Mouse (Mus musculus) midbrain, postnatal 0 days (tissue): ENCODE data around the gene Bbx. TPM values are rescaled to one million over a fixed set of nuclear protein-coding genes. Genes with fewer than 3 reads are reported as not detected.

Experiments
- ATAC-seq: fragments of 200-750 bp; cut with Nextera tagmentation; 2 replicates; pipeline ENCODE4 v1.8.0; 2017; ENCODE audit warnings: moderate number of reproducible peaks, mild to moderate bottlenecking, moderate TSS enrichment, moderate library complexity; ENCODE audit not compliant: low FRiP score
- DNase-seq: peaks from one replicate; pipeline ENCODE4 v3.0.0-alpha.2; 2015; ENCODE audit warnings: low spot score
- H3K27ac ChIP-seq: fragments of 300-500 bp; sonication (generic); 2 replicates; pipeline ENCODE4 v1.5.1; 2014; ENCODE audit warnings: low read depth, mild to moderate bottlenecking, low read length, mixed read lengths
- H3K27me3 ChIP-seq: fragments of 300-500 bp; sonication (generic); 2 replicates; pipeline ENCODE4 v1.6.1; 2014; ENCODE audit warnings: low read length, control low read depth, mixed read lengths; ENCODE audit not compliant: insufficient read depth
- H3K36me3 ChIP-seq: fragments of 300-500 bp; sonication (generic); 2 replicates; pipeline ENCODE4 v1.6.1; 2014; ENCODE audit warnings: low read length, control low read depth, mixed read lengths; ENCODE audit not compliant: insufficient read depth
- H3K4me1 ChIP-seq: fragments of 300-500 bp; sonication (generic); 2 replicates; pipeline ENCODE4 v1.6.1; 2014; ENCODE audit warnings: mild to moderate bottlenecking, control low read depth, antibody characterized with exemption, low read length, mixed read lengths; ENCODE audit not compliant: insufficient read depth
- H3K4me2 ChIP-seq: fragments of 300-500 bp; sonication (generic); 2 replicates; pipeline ENCODE4 v1.6.1; 2014; ENCODE audit warnings: low read depth, mild to moderate bottlenecking, low read length, mixed read lengths; ENCODE audit not compliant: poor library complexity, severe bottlenecking
- H3K4me3 ChIP-seq: fragments of 300-500 bp; sonication (generic); 2 replicates; pipeline ENCODE4 v1.5.1; 2014; ENCODE audit warnings: low read depth, mild to moderate bottlenecking, low read length, moderate library complexity
- H3K9ac ChIP-seq: fragments of 300-500 bp; sonication (generic); replicated peaks from 2 replicates; pipeline ENCODE4 v1.6.1; 2014; ENCODE audit warnings: mild to moderate bottlenecking, low read length, moderate library complexity, mixed read lengths; ENCODE audit not compliant: poor library complexity, severe bottlenecking
- H3K9me3 ChIP-seq: fragments of 300-500 bp; sonication (generic); 2 replicates; pipeline ENCODE4 v1.6.1; 2016; ENCODE audit warnings: low read length, control low read depth
- CTCF ChIP-seq: IDR thresholded peaks from 2 replicates; pipeline ENCODE4 v1.5.1; 2016; ENCODE audit warnings: antibody characterized with exemption, mild to moderate bottlenecking
- WGBS: fragments of 180-500 bp; shearing (Covaris S2); extraction: QIAGEN DNeasy Blood & Tissue Kit; methylation state at CpG from one replicate; pipeline ENCODE4 v1.1.7; 2014; 5-methylcytosine and 5-hydroxymethylcytosine counted together
- polyA plus RNA-seq: library from polyadenylated mRNA; unstranded; fragments of >200 nt; fragmentation: Nextera tagmentation; extraction: Ambion mirVana; gene quantifications from 2 replicates; pipeline ENCODE4 v1.2.1, GENCODE M21; 2015
- total RNA-seq: library from RNA; depleted of rRNA; stranded (reverse); fragments of >200 nt; gene quantifications from 2 replicates; pipeline ENCODE4 v1.2.3, GENCODE M21; 2014

Bbx gene
- total and polyA plus RNA-seq, 2 experiments from 2014 or later: 10.7 to 11.8 TPM

DNA sequence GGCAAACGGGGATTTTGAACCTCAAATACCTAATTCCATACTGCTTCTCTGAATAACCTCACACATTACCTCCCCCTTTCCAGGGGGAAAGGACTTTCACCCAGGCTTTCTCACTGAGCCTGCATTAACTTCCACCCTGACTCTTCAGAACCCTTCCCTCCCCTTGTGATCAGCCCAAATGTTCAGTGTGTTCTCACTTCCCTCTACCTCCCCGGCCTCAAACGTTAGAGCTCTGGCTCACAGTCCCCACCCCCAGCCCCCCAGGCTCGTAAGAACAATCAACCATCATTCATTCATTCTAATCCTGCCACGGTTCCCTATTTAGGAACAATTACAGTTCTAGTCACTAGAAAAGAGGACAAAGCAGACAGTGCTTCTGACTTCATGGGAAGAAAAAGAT lies 58.5 kb downstream of the Bbx start:
- WGBS: 21% methylated on average over 5 of the region's 5 CpGs
- no peaks in the 10 kb centered on the region for H3K4me1 ChIP-seq
- no peak overlapping the region for H3K4me3 ChIP-seq
- no peak overlapping the region for H3K4me2 ChIP-seq
- H3K9ac ChIP-seq: no peak overlapping the region
- H3K9me3 ChIP-seq: no peaks in the 10 kb centered on the region
- TF ChIP-seq CTCF: no peak
- H3K36me3 ChIP-seq: no peaks in the 10 kb centered on the region
- no peak overlapping the region for H3K27ac ChIP-seq
- DNase-seq (no peak), ATAC-seq (no peak)
- H3K27me3 ChIP-seq: no peaks in the 10 kb centered on the region

GRCm38 (mm10) chr16:50372543-50372942 lies 59.6 kb downstream of the Bbx start:
- Histone ChIP-seq H3K27me3 (no peaks in the 10 kb centered on the region), H3K27ac (no peak overlapping the region), H3K36me3 (no peaks in the 10 kb centered on the region), H3K4me3 (no peak overlapping the region), H3K9me3 (no peaks in the 10 kb centered on the region), H3K4me2 (no peak overlapping the region), H3K4me1 (no peaks in the 10 kb centered on the region), H3K9ac (no peak overlapping the region)
- DNase-seq: no peak
- WGBS: 76% methylated on average over 2 of the region's 2 CpGs
- no peak for ATAC-seq
- no peak for TF ChIP-seq CTCF

GRCm38 (mm10) chr16:50371460-50371859 lies 60.7 kb downstream of the Bbx start:
- Histone ChIP-seq H3K9me3 (no peaks in the 10 kb centered on the region), H3K36me3 (no peaks in the 10 kb centered on the region), H3K9ac (no peak overlapping the region), H3K27me3 (no peaks in the 10 kb centered on the region), H3K27ac (no peak overlapping the region), H3K4me2 (no peak overlapping the region), H3K4me3 (no peak overlapping the region), H3K4me1 (no peaks in the 10 kb centered on the region)
- TF ChIP-seq CTCF: no peak
- 55% methylated on average over 3 of the region's 3 CpGs for WGBS
- no peak for DNase-seq
- ATAC-seq: no peak

- H3K4me3 ChIP-seq: no peak overlapping the region
- H3K9ac ChIP-seq: no peak overlapping the region
- WGBS: 85% methylated on average over 2 of the region's 2 CpGs
- H3K9me3 ChIP-seq: no peaks in the 10 kb centered on the region
- no peak overlapping the region for H3K27ac ChIP-seq
- no peak for DNase-seq
- no peaks in the 10 kb centered on the region for H3K27me3 ChIP-seq
- no peak overlapping the region for H3K4me2 ChIP-seq
- no peaks in the 10 kb centered on the region for H3K4me1 ChIP-seq
- ATAC-seq: no peak
- TF ChIP-seq CTCF: no peak
- no peaks in the 10 kb centered on the region for H3K36me3 ChIP-seq
Measured at GRCm38 (mm10) chr16:50370423-50370822, 61.8 kb downstream of the Bbx start.

DNA sequence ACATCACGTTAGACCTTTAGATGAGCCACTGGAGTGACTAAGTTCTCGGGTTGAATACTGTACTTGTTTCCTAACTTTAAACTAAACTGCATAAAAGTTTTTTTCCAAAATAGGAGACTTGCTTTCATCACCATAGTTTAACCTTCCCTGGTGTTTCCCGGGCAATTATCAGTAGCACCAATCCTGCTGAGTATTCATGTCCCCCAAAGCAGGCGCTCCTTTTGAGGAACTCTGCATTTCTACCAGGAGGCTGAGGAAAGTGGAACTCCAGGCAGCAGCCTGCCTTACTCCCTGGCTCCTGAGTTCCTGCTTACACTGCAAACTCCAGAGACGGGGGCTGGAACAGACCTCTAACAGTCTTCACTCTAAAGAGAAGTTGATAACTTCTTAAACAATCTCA lies 65.6 kb downstream of the Bbx start:
- Histone ChIP-seq H3K36me3 (no peaks in the 10 kb centered on the region), H3K4me1 (no peaks in the 10 kb centered on the region; the same call in 1 of the 2 replicates), H3K9me3 (no peaks in the 10 kb centered on the region), H3K4me3 (no peak overlapping the region), H3K4me2 (no peak overlapping the region), H3K27me3 (no peaks in the 10 kb centered on the region), H3K27ac (no peak overlapping the region), H3K9ac (no peak overlapping the region)
- WGBS: 66% methylated on average over 5 of the region's 5 CpGs
- DNase-seq: no peak
- no peak for ATAC-seq
- no peak for TF ChIP-seq CTCF

- 8% methylated on average over 11 of the region's 11 CpGs for WGBS
- Histone ChIP-seq H3K9me3 (no peaks in the 10 kb centered on the region), H3K4me2 (peak overlapping the region; percentile 54), H3K4me3 (peak overlapping the region; percentile 44), H3K9ac (peak overlapping the region; percentile 59), H3K4me1 (no peaks in the 10 kb centered on the region; the same call in 1 of the 2 replicates), H3K36me3 (no peaks in the 10 kb centered on the region), H3K27ac (peak overlapping the region; percentile 80), H3K27me3 (no peaks in the 10 kb centered on the region)
- DNase-seq (peak; percentile 64), ATAC-seq (peak; percentile 92)
- no peak for TF ChIP-seq CTCF
Measured at GRCm38 (mm10) chr16:50364189-50365059, 67.8 kb downstream of the Bbx start.
